Mouse (Mus musculus) central nervous system, embryonic 11.5 days (tissue): Measurements from ENCODE around the gene Psmd5. TPM values are rescaled to one million over a fixed set of nuclear protein-coding genes. Genes with fewer than 3 reads are reported as not detected.

ENCODE experiments used
- polyA plus RNA-seq: library from polyadenylated mRNA; depleted of rRNA; stranded (reverse); fragments of >200 nt; gene quantifications from 2 replicates; pipeline ENCODE4 v1.2.3, GENCODE M21; 2012; rRNA removed

The Psmd5 gene
- 26.8 and 68.7 TPM in 2 replicates for polyA plus RNA-seq

DNA sequence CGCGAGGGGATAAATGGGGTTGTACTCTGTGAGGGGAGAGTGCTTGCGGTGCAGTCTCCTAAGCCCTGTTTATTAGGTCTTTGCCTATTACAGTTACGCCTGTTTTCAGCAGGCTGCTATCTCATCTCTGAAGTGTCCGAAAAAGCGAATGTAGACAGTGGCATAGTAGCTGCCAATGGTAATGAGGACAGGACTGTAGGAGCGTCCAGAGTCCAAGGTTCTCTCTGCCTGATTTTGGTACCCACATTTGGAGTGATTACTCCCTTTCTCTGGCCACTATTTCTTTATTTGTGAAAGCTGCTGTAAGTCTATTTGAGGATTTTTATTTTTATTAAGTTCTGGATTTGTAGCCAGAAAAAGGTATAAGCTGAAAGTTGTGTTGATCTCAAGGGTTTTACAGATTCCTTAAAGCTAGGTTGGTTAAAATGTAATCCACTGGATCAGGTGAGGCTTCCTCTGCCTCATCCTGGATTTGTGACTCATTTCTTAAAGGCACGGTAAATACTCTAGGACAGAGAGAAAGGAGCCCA is at the start of gene Psmd5:
Gene Psmd5 (minus strand): TSS at position 153 of the 530 bp plus-strand sequence.

DNA sequence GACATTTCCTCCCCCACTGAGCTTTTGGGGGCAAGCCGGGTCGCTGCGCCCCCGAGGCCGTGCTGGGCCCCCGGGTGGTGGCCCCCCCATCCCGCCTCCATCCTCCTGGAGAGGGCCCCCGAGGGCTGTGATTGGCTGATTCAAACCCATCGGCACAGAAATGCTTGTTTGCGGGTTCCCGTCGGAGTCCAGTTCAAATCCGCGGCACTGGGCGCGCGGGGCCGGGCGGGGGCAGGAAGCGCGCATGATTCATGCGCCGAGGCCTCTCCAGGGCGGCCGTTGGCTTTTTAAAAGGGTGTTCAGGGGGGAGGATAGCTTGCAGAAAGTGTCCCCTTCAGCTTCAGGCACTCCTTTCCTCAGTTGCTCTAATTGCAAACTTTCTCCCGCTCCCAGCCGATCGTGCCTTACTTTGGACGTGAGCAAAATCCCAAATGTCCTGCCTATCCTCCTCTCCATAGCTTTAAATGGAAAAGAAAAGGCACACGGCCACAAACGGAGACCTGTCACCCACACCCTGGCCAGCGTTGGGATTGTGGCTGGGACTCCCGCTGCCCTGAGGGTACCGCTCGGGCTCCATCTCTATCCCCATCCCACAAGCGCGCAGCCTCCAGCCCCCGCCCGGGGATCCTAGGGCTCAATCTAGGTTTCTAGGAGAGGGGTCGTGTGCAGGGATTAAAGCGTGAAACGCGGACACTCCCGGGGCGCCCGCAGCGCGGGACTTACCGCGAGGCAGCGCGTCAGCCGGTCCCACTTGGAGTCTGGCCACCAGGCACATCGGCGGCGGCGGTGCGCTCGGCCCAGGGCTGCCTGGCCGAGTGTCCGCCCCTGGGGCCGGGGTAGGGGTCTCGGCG is 38.7 kb upstream of the Psmd5 start, which contains the start of gene Phf19:
Gene Phf19 (minus strand): TSS at position 809 of the 851 bp plus-strand sequence.

DNA sequence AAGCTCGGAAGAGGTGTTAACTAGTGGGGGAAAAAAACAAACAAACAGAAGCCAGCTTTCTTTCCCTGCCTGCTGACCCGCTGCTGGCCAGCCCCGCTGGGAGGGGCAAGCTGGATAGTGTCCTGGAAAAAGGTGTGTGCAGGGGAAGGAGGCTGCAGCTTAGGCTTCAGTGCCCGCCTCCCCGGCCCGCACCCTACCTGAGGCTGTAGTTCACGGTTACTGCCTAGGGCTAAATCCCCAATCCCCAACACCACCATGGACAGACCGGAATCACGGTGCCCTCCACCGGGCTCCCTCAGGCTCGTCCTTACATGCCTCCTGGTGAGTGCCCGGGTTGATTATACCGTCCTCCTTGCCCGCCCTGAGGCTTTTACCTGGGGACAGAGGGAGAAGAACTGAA is 497 bp downstream of the Psmd5 start, which contains the start of gene Cutal:
Gene Cutal (plus strand): TSS at position 126 of the 400 bp plus-strand sequence.

DNA sequence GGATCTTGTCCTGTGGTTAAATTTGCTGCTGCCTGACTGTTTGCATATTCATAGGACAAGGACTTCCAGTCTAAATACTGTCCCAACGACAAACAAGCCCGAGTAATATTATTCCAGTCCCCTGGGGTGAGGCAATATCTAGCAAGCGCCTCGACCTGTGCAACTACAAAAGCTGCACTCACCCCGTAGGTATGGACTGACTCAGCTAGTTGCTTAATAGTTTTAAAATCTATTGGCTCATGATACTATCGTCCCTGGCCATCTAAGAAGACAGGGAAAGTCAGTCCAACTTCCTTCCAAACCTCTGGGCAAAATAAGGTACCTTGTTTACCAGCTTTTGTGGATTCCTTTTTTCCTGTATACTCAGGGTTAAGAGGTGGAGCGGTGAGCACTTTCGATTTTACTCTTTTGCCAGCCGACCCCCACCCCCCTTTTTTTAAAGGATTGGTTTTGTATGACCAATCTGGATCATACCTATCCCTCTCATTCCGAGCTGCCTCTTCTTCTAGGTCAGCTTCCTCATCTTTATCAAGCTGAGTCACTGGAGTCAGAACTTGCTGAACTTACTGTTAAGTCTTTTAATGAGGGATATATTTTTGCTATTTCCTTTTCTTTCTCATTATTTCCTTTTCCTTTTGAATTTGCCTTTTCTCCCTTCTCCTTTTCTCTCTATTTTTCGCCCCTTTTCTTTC is 41.9 kb downstream of the Psmd5 start, which contains the start of gene Gm34653:
Gene Gm34653 (plus strand): TSS at position 242 of the 692 bp plus-strand sequence.

DNA sequence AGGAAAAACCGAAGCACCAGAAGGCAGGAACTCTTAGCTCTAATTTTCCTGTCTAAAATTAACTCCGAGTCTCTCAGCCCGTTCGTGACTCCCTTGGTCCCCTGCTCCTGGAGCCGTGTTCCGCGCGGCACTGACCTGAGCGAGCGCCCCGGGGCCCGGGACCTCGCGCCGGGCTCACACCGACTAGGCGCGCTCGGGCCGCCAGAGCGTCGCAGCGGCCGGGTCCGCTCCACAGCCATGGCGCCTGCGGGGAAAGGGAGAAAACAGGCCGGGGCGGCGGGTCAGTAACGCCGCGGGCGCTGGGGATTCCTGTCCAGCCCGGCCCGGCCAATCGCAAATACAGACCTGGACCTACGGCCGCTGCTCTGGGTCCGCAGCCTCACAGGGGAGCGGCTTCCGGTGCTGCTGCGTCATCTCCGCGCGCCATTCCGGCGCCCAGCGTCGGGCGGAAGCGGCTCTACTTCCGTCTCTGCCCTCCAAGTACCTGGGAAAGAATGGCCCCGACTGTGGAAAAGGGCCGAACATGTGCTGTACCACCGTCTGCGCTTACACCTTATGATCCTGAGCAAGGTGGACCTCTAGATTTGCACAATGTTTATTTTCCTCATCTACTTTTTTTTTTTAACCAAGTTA is 48.8 kb downstream of the Psmd5 start, which contains the start of gene Fbxw2:
Gene Fbxw2 (minus strand): TSS at position 485 of the 633 bp plus-strand sequence.

Other genes with a start within 250 kb of the Psmd5 start
- 39.7 and 45.8 TPM in 2 replicates for gene Gapvd1, start 119.7 kb downstream of the Psmd5 start, polyA plus RNA-seq
- 667 and 1,111 TPM in 2 replicates for gene Hspa5, start 103.0 kb downstream of the Psmd5 start, polyA plus RNA-seq
- gene Rabepk, start 75.1 kb downstream of the Psmd5 start, polyA plus RNA-seq: 20.6 and 28.4 TPM in 2 replicates
- 49.8 and 54.7 TPM in 2 replicates for gene Fbxw2, start 48.7 kb downstream of the Psmd5 start, polyA plus RNA-seq
- 0.05 TPM in 2 replicates for gene Gm34653, start 42.0 kb downstream of the Psmd5 start, polyA plus RNA-seq
- gene Cutal, start 572 bp downstream of the Psmd5 start, polyA plus RNA-seq: 0.14 and 0.22 TPM in 2 replicates
- 3.1 and 3.4 TPM in 2 replicates for gene Phf19, start 39.1 kb upstream of the Psmd5 start, polyA plus RNA-seq
- 0.60 and 0.83 TPM in 2 replicates for gene Traf1, start 86.8 kb upstream of the Psmd5 start, polyA plus RNA-seq
- gene Hc, start 186.5 kb upstream of the Psmd5 start, polyA plus RNA-seq: 0.84 and 1.7 TPM in 2 replicates
- gene AI182371, start 226.6 kb upstream of the Psmd5 start, polyA plus RNA-seq: 1.4 and 1.7 TPM in 2 replicates
- 48.1 and 48.4 TPM in 2 replicates for gene Cntrl, start 234.5 kb upstream of the Psmd5 start, polyA plus RNA-seq